Mouse (Mus musculus) neutrophil, adult 5-6 weeks (primary cell): ENCODE results near the gene Cldn6. TPM values are rescaled to one million over a fixed set of nuclear protein-coding genes. Genes with fewer than 3 reads are reported as not detected.

Experiments used
- ATAC-seq: fragments of 151-379, 151-347 bp; 2 replicates; pipeline ENCODE4 v1.8.0; 2017; ENCODE audit warnings: mild to moderate bottlenecking, moderate TSS enrichment; ENCODE audit not compliant: insufficient number of reproducible peaks, poor library complexity, low FRiP score, severe bottlenecking; ENCODE audit errors: extremely low read depth
- total RNA-seq: library from RNA; stranded (forward); fragments of 200-1000 nt; gene quantifications from 2 replicates; pipeline ENCODE4 v1.2.3, GENCODE M21; 2017

Cldn6 gene
- total RNA-seq, 1 experiment from 2014 or later: not detected

GRCm38 (mm10) chr17:23673424-23674073 lies 5.5 kb upstream of the Cldn6 start, which contains the start of the genes Hcfc1r1 and Thoc6:
TSS of gene Hcfc1r1 (plus strand) at chr17:23673596.
TSS of gene Thoc6 (minus strand) at chr17:23673882.
- ATAC-seq: peak; percentile 89

DNA sequence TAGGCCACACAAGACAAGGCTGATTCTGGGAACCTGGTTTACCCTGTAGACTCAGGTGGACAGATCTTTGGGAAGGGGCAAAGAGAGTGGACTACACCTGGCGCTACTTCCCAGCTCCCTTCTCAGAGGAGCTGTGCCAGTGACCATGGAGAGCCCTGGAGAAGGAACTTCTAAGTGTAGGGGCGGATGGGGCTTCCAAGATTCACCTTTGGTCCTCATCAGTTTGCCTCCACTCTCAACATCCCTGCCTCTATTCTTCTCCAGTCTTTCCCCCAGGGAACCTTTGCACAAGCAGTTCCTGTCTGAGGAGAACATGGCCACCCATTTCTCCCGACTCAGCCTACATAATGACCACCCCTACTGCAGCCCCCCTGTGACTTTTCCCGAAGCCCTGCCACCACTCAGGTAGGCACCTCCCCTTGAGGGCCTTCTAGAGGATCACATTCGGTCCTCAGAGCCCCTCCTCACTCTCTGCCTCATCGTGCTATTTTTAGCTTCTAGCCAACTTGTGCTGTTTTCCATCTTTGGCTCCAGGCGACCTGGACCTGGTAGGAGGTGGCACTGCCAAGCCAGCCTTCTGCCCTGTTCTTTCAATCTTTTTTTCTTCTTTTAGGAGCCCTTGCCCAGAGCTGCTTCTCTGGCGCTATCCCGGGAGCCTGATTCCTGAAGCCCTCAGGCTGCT lies 4.6 kb upstream of the Cldn6 start:
- no peak for ATAC-seq

DNA sequence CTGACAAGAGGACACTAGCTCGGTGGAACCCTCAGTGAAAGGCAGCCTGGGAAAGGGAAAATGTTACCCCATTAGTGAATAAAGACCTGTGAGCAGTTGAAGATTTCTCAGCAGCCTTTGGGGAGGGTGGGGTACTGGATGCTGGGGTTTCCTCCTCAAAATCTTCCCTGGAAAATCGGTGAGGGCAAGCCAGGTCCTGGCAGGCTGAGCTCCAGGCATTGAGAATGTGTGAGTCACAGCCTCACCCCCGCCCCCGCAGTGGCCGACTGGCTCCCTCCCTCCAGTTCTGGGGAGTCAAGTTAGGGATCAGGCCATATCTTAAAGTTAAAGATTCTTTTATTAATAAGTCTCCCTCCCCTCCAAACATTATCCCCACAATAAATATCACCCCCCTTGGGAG lies 3.9 kb upstream of the Cldn6 start:
- ATAC-seq: no peak

DNA sequence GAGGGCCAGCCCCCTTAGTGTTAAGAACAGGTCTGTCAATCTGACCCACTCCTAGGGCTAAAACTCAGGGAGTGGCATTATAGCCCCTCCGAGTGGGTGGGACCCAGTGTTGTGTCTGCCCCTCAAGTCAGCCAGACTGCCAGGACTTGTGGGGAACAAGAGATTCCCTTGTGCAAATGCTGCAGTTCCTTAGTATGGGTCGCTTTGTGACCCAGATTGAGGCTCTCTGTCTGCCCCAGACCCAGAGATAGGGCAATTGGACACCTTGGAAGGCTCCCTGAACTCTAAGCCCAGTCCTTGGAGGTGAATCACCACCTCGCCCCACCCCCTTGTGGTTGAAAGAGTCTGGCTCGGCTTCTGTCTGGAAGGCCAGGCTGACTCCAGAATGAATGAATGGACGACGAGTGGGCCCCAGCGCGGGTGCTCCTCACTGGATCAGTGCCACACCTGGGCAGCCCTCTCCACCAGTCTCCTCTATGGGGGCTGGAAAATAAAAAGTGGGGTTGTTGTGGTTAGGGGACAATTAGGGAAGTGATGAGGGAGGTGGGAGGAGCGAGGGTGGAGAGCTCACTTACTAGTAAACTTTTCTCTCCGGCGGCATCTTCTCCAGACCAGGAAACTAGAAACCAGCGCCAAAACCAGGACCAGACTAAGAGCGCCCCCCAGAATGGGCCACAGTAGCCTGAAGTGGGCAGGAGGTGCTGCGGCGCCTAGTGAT lies 3.3 kb upstream of the Cldn6 start:
- ATAC-seq: no peak

GRCm38 (mm10) chr17:23676473-23677031 lies 2.5 kb upstream of the Cldn6 start:
- no peak for ATAC-seq

DNA sequence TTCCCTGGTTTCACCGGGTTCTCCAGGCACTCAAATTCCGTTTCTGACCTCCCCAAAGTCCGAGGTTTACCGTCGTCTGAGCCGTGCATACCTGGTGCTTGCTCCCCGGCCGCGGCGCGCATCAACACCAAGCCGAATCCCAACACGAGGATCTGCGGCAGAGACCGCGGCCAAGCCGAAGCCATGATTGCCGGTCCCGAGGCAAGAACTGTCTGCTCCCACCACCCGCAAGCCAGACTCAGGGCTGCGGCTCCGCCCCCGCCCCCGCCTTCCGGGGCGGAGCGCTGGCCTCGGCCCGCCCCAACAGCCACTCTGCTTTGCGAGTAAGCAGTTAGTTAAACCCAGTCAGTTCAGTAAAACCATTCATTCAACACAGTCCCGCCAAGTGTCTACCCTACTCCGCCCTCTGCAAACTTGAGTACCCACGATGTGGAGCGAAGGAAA lies 1.8 kb upstream of the Cldn6 start, which contains the start of gene Tnfrsf12a:
Tnfrsf12a (minus strand) TSS at position 233 of the 444 bp plus-strand sequence.
- ATAC-seq: peak; percentile 37; the same call in 1 of the 2 replicates

DNA sequence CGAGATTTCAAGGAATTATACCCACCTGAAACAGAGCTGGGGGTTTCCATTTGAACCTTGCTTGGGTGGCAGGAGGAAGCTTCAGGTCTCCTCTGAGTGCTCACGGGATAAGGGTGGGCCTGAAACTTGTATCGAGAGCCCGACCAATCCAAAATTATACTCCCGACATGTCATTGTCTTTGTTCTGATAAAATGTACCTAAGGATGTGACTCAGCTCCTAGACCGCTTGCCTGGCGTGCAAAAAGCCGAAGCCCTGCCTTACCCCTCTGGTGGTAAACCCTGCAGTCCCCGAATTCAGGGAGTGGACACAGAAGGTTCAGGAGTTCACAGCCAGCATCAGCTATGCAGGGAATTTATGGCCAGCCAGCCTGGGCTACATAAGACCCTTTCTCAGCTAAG lies 1.3 kb downstream of the Cldn6 start:
- no peak for ATAC-seq

DNA sequence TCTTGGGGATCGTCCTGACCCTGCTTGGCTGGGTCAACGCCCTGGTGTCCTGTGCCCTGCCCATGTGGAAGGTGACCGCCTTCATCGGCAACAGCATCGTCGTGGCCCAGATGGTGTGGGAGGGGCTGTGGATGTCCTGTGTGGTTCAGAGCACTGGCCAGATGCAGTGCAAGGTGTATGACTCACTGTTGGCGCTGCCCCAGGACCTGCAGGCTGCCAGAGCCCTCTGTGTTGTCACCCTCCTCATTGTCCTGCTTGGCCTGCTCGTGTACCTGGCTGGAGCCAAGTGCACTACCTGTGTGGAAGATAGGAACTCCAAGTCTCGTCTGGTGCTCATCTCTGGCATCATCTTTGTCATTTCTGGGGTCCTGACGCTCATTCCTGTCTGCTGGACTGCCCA lies 2.0 kb downstream of the Cldn6 start:
- ATAC-seq: no peak

DNA sequence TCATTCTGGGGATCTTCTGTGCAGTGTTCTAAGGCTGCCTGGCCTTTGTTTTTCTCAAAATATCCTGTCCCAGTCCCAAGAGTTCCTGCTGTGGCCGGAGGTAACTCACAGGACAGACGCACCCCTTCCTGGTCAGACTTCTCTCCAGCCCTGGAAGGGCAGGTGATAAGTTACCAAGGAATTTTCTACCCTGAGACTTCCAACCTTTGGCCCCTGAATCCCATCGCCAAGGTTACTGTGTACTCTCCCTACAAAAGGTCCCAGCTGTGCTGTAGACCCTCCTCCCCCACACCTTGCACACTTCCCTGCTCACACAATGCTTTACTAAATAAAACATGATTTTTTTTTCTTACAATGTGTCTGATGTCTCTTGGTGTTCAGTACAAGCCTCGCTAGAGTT lies 3.0 kb downstream of the Cldn6 start:
- ATAC-seq: no peak

DNA sequence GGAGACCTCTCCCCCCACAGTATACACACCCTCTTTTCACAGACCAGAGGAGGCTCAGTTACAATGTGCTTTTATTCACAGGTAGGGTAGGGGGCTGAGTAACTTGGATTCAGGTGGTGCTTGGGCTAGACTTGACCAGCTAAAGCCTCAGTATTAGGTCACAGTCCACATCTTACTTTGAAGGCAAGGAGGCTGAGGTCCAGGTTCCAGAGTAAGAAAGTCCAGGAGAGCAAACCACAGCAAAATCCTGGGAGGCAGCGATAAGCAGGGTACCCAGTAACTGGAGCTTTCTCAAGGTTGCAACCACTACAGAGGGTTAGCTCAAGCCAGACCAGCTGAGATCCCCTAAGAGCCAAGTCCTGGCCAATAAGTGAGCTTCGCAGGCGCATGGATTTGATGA lies 3.5 kb downstream of the Cldn6 start:
- no peak for ATAC-seq

- no peak for ATAC-seq
Measured at GRCm38 (mm10) chr17:23683226-23683625, 4.2 kb downstream of the Cldn6 start.

- ATAC-seq: no peak
Measured at GRCm38 (mm10) chr17:23683856-23684672, 5.0 kb downstream of the Cldn6 start, which contains the start of gene Cldn9. TSS of gene Cldn9 (minus strand) at chr17:23684026.

DNA sequence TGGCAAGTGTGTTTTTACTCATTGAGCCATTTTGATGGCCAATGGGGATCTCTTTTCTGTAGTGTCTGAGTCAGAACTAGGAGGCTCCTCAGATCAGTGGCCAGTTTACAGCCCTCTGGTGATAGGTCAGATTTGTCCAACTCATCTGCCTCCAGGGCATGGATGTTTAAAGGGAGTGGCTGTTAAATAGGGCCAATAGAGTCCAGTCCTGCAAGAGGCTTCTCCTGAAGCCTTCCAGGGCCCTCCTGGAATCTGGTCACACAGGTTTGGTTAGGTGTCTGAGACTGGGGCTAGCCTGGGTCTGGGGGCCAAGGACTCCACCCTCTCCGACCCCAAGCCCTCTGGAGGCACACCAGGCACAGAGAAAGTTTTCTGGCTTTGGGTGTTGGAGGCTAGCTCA lies 15.4 kb downstream of the Cldn6 start:
- ATAC-seq: no peak

DNA sequence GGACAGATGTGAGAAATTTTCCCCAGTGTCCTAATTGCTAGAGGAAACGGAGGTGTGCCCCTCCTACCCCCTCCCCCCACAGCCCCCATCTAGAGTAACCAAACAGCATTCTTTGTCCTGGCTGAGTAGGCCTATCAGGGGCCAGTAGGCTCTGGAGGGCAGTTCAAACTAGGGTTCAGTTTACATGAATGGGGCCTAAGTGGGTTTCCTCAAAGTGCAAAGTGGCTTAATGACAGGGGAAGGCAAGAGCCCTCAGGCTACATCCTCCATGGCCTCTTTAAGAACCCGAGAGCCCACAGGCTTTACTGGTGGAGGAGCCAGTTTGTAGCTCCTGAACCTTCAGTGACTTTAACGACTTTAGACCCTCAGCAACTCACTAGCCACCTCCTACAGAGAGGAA lies 16.8 kb downstream of the Cldn6 start:
- no peak for ATAC-seq

- ATAC-seq: no peak
Measured at GRCm38 (mm10) chr17:23699131-23700077, 20.4 kb downstream of the Cldn6 start.

- peak; percentile 87 for ATAC-seq
Measured at GRCm38 (mm10) chr17:23700079-23700478, 21.0 kb downstream of the Cldn6 start.

- ATAC-seq: no peak
Measured at GRCm38 (mm10) chr17:23703301-23703700, 24.3 kb downstream of the Cldn6 start.

GRCm38 (mm10) chr17:23704741-23705140 lies 25.7 kb downstream of the Cldn6 start:
- ATAC-seq: no peak
